ENCODE assay signal across 29 mouse cellular contexts in genomic region chr8:120084783-120085182, GRCm38 (mm10).
"Had no signal": no experiment of that assay in that cellular context is flagged by ENCODE, and none has a peak within 500 bp of the region (broad histone marks: within the 10 kb centered on the region; RNA-seq: fewer than 3 reads in every experiment).

No protein-coding gene starts in this region.

- DNase-seq: left cerebral cortex, postnatal 4 days; liver; liver, embryonic 13.5 days; liver, postnatal 0 days; lung, adult 18-20 months; lung, adult 2 months; lung, embryonic 14.5 days; lung, postnatal 10 days; lung, postnatal 14 days; lung, postnatal 36 days; lung, postnatal 4 days; midbrain, embryonic 14.5 days had no signal

- ATAC-seq: liver, embryonic 12.5 days; liver, postnatal 0 days; lung, postnatal 0 days; midbrain, embryonic 13.5 days; midbrain, embryonic 15.5 days; midbrain, embryonic 16.5 days had no signal

- H3K4me3 ChIP-seq: limb, embryonic 10.5 days; limb, embryonic 12.5 days; limb, embryonic 13.5 days; limb, embryonic 15.5 days; liver, embryonic 12.5 days; liver, embryonic 13.5 days; liver, embryonic 15.5 days; lung, embryonic 15.5 days; megakaryocyte, embryonic 14.5 days; midbrain, embryonic 10.5 days; midbrain, embryonic 12.5 days; midbrain, embryonic 13.5 days; midbrain, embryonic 15.5 days; myocyte had no signal

- H3K27ac ChIP-seq: limb, embryonic 10.5 days; limb, embryonic 12.5 days; limb, embryonic 13.5 days; limb, embryonic 15.5 days; liver, embryonic 12.5 days; liver, embryonic 13.5 days; liver, embryonic 14.5 days; liver, embryonic 15.5 days; lung, embryonic 15.5 days; macrophage; midbrain, embryonic 10.5 days; midbrain, embryonic 12.5 days; midbrain, embryonic 13.5 days; midbrain, embryonic 15.5 days had no signal
